Mouse (Mus musculus): ENCODE results near the gene Mybpc2. TPM values are rescaled to one million over a fixed set of nuclear protein-coding genes. Genes with fewer than 3 reads are reported as not detected.
A peak's percentile ranks its signal among the peaks of the same experiment; 100 is the strongest.

Mybpc2 gene
- total RNA-seq, 2 experiments from 2014 or later: 0.12 TPM; not detected in 1

- no peak for DNase-seq (ENCODE audit: low spot score in 2 of 2)
Observed at GRCm38 (mm10) chr7:44529518-44529917, 5.1 kb upstream of the Mybpc2 start.

GRCm38 (mm10) chr7:44527483-44528398, 3.3 kb upstream of the Mybpc2 start:
- intact Hi-C loops (cut with DNase I): no loop called here
- DNase-seq (ENCODE audit: low spot score in 2 of 2): peak; percentile 74

More at GRCm38 (mm10) chr7:44529518-44529917, 5.1 kb upstream of the Mybpc2 start:
- intact Hi-C loops (cut with DNase I): no loop called here

- intact Hi-C loops (cut with DNase I): no loop called here
- DNase-seq (ENCODE audit: low spot score in 2 of 2): no peak
Observed at GRCm38 (mm10) chr7:44526414-44527154, 2.1 kb upstream of the Mybpc2 start.

- peak; percentile 43 to 44 for DNase-seq (ENCODE audit: low spot score in 2 of 2)
- intact Hi-C loops (cut with DNase I): no loop called here
Observed at GRCm38 (mm10) chr7:44525126-44525832, 823 bp upstream of the Mybpc2 start.

GRCm38 (mm10) chr7:44523056-44523455, 1.4 kb downstream of the Mybpc2 start:
- DNase-seq (ENCODE audit: low spot score in 2 of 2): no peak
- intact Hi-C loops (cut with DNase I): loop anchor here (5.0 kb wide), 1 partner anchor 129 kb away; no protein-coding TSS in a partner anchor

- DNase-seq (ENCODE audit: low spot score in 2 of 2): no peak
- intact Hi-C loops (cut with DNase I): loop anchor here (5.0 kb wide), 1 partner anchor 131 kb away; no protein-coding TSS in a partner anchor
Observed at GRCm38 (mm10) chr7:44521710-44522109, 2.7 kb downstream of the Mybpc2 start.

- intact Hi-C loops (cut with DNase I): loop anchor here (5.0 kb wide), 1 partner anchor 131 kb away; no protein-coding TSS in a partner anchor
- DNase-seq (ENCODE audit: low spot score in 2 of 2): no peak
Observed at GRCm38 (mm10) chr7:44520990-44521389, 3.5 kb downstream of the Mybpc2 start.

GRCm38 (mm10) chr7:44519240-44519913, 5.1 kb downstream of the Mybpc2 start:
- intact Hi-C loops (cut with DNase I): no loop called here
- DNase-seq (ENCODE audit: low spot score in 2 of 2): no peak

GRCm38 (mm10) chr7:44507491-44507890, 17.0 kb downstream of the Mybpc2 start:
- intact Hi-C loops (cut with DNase I): no loop called here
- no peak for DNase-seq (ENCODE audit: low spot score in 2 of 2)

GRCm38 (mm10) chr7:44501563-44502115, 22.8 kb downstream of the Mybpc2 start:
- intact Hi-C loops (cut with DNase I): loop anchor here (2.0 kb wide), 1 partner anchor 49 kb away; no protein-coding TSS in a partner anchor
- peak; percentile 63 to 76 for DNase-seq (ENCODE audit: low spot score in 2 of 2)

GRCm38 (mm10) chr7:44500046-44500445, 24.4 kb downstream of the Mybpc2 start:
- no peak for DNase-seq (ENCODE audit: low spot score in 2 of 2)
- intact Hi-C loops (cut with DNase I): loop anchor here (2.0 kb wide), 1 partner anchor 51 kb away; no protein-coding TSS in a partner anchor

GRCm38 (mm10) chr7:44498922-44499321, 25.5 kb downstream of the Mybpc2 start:
- DNase-seq (ENCODE audit: low spot score in 2 of 2): no peak
- intact Hi-C loops (cut with DNase I): no loop called here

GRCm38 (mm10) chr7:44497361-44498055, 26.9 kb downstream of the Mybpc2 start:
- no peak for DNase-seq (ENCODE audit: low spot score in 2 of 2)
- intact Hi-C loops (cut with DNase I): no loop called here

- intact Hi-C loops (cut with DNase I): no loop called here
- DNase-seq (ENCODE audit: low spot score in 2 of 2): no peak
Observed at GRCm38 (mm10) chr7:44496771-44497109, 27.7 kb downstream of the Mybpc2 start.

GRCm38 (mm10) chr7:44495992-44496770, 28.3 kb downstream of the Mybpc2 start, which contains the start of the genes Emc10 and Fam71e1:
Gene Emc10 (minus strand): TSS chr7:44496529.
Gene Fam71e1 (plus strand): TSS chr7:44496581.
- peak; percentile 98 to 99 for DNase-seq (ENCODE audit: low spot score in 2 of 2)
- intact Hi-C loops (cut with DNase I): no loop called here

- DNase-seq (ENCODE audit: low spot score in 2 of 2): no peak
- intact Hi-C loops (cut with DNase I): no loop called here
Observed at GRCm38 (mm10) chr7:44495086-44495485, 29.4 kb downstream of the Mybpc2 start.

- no peak for DNase-seq (ENCODE audit: low spot score in 2 of 2)
- intact Hi-C loops (cut with DNase I): no loop called here
Observed at GRCm38 (mm10) chr7:44494681-44495080, 29.8 kb downstream of the Mybpc2 start.

Data from left cerebral cortex, postnatal 36 days (tissue).